Mouse (Mus musculus): Measurements from ENCODE around the gene Aes.

GRCm38 (mm10) chr10:81598342-81598741 lies 39.1 kb downstream of the Aes start:
- TF ChIP-seq GATA1 (IDR thresholded peaks at IDR 0.05; ENCODE audit: low read length): no peak
- TF ChIP-seq TAL1 (IDR thresholded peaks at IDR 0.05; ENCODE audit: low read length): no peak
